Mouse (Mus musculus) CH12.LX (cell line): ENCODE measurements around the gene Pax4. TPM values are rescaled to one million over a fixed set of nuclear protein-coding genes. Genes with fewer than 3 reads are reported as not detected.

Experiments used
- DNase-seq: peaks from one replicate; pipeline ENCODE4 v3.0.0-alpha.2; 2013; ENCODE audit errors: extremely low read depth
- H3K27ac ChIP-seq: 2 replicates; pipeline ENCODE4 v1.5.1; 2012; ENCODE audit warnings: low read depth, mild to moderate bottlenecking, control low read depth, moderate library complexity; ENCODE audit not compliant: insufficient read depth
- H3K27me3 ChIP-seq: replicated peaks from 2 replicates; pipeline ENCODE3; 2012; ENCODE audit warnings: inconsistent platforms
- H3K36me3 ChIP-seq, 2 experiments: replicated peaks in 1 of 2; 2 replicates each; pipeline versions ENCODE3 to v1.6.1; 2012; ENCODE audit warnings: inconsistent platforms in 1 of 2, low read length in 1 of 2, mild to moderate bottlenecking in 1 of 2, mixed read lengths in 1 of 2, moderate library complexity in 1 of 2; ENCODE audit not compliant: control insufficient read depth in 1 of 2, insufficient read depth in 1 of 2
- H3K4me1 ChIP-seq, 2 experiments: 2 replicates each; pipeline ENCODE4 v1.6.1; 2012; ENCODE audit warnings: inconsistent platforms in 1 of 2, moderate library complexity in 1 of 2; ENCODE audit not compliant: insufficient read depth in 2 of 2, control insufficient read depth in 1 of 2
- H3K4me2 ChIP-seq: 2 replicates; pipeline ENCODE4 v1.6.1; 2012; ENCODE audit warnings: low read depth, mild to moderate bottlenecking, control low read depth; ENCODE audit not compliant: poor library complexity, insufficient read depth, severe bottlenecking
- H3K4me3 ChIP-seq, 3 experiments: fragments of 150-350 bp in 1 of 3; sonication (generic) in 1 of 3; replicated peaks in 1 of 3; 2 replicates each; pipeline versions ENCODE3 to v1.5.1; 2011 to 2012; ENCODE audit warnings: low read depth in 2 of 3, low read length in 2 of 3, mild to moderate bottlenecking in 2 of 3, moderate library complexity in 2 of 3, control low read depth in 1 of 3, improper control_type of control experiment in 1 of 3, inconsistent platforms in 1 of 3, mixed read lengths in 1 of 3; ENCODE audit not compliant: poor library complexity in 1 of 3
- H3K79me2 ChIP-seq: replicated peaks from 2 replicates; pipeline ENCODE4 v1.6.1; 2012; ENCODE audit warnings: mild to moderate bottlenecking, moderate library complexity; ENCODE audit not compliant: control insufficient read depth, poor library complexity, insufficient read depth, severe bottlenecking; ENCODE audit errors: extremely low read depth
- H3K9ac ChIP-seq: 2 replicates; pipeline ENCODE4 v1.6.1; 2012; ENCODE audit warnings: low read depth, mild to moderate bottlenecking, control low read depth, moderate library complexity; ENCODE audit not compliant: insufficient read depth
- H3K9me3 ChIP-seq: replicated peaks from 2 replicates; pipeline ENCODE3; 2012; ENCODE audit warnings: low read length, inconsistent platforms, mixed read lengths
- ELF1 ChIP-seq: IDR thresholded peaks from 2 replicates; pipeline ENCODE4 v1.6.1; 2014; ENCODE audit warnings: low read depth, mild to moderate bottlenecking, inconsistent platforms, low read length, improper control_type of control experiment
- EP300 ChIP-seq: IDR thresholded peaks from 2 replicates; pipeline ENCODE4 v1.6.1; 2011; ENCODE audit warnings: low read length, improper control_type of control experiment
- ETS1 ChIP-seq: conservative IDR thresholded peaks from 2 replicates; pipeline ENCODE4 v1.6.1; 2012; ENCODE audit warnings: low read depth, mild to moderate bottlenecking, inconsistent platforms, low read length, improper control_type of control experiment, moderate library complexity
- GABPA ChIP-seq: IDR thresholded peaks from 2 replicates; pipeline ENCODE4 v1.6.1; 2012; ENCODE audit warnings: low read depth, low read length, improper control_type of control experiment, inconsistent platforms; ENCODE audit not compliant: insufficient replicate concordance
- IRF4 ChIP-seq: IDR thresholded peaks from 2 replicates; pipeline ENCODE4 v1.6.1; 2014; ENCODE audit warnings: low read depth, mild to moderate bottlenecking, inconsistent platforms, low read length, improper control_type of control experiment
- JUN ChIP-seq: IDR thresholded peaks from 2 replicates; pipeline ENCODE4 v1.6.1; 2011; ENCODE audit warnings: low read depth, mild to moderate bottlenecking, low read length, improper control_type of control experiment, moderate library complexity; ENCODE audit not compliant: insufficient read depth
- JUND ChIP-seq: conservative IDR thresholded peaks from 2 replicates; pipeline ENCODE4 v1.6.1; 2011; ENCODE audit warnings: low read depth, low read length, improper control_type of control experiment
- KAT2A ChIP-seq: IDR thresholded peaks from 2 replicates; pipeline ENCODE4 v1.6.1; 2012; ENCODE audit warnings: low read length, improper control_type of control experiment, inconsistent platforms; ENCODE audit not compliant: insufficient replicate concordance
- MAFK ChIP-seq: IDR thresholded peaks from 2 replicates; pipeline ENCODE4 v1.6.1; 2011; ENCODE audit warnings: low read length, improper control_type of control experiment; ENCODE audit not compliant: insufficient replicate concordance
- MEF2A ChIP-seq: IDR thresholded peaks from 2 replicates; pipeline ENCODE4 v1.6.1; 2014; ENCODE audit warnings: low read depth, mild to moderate bottlenecking, inconsistent platforms, low read length, improper control_type of control experiment, borderline replicate concordance
- MXI1 ChIP-seq: IDR thresholded peaks from 2 replicates; pipeline ENCODE4 v1.6.1; 2011; ENCODE audit warnings: mild to moderate bottlenecking, low read depth, low read length, improper control_type of control experiment
- MYC ChIP-seq: IDR thresholded peaks from 2 replicates; pipeline ENCODE4 v1.6.1; 2011; ENCODE audit warnings: low read depth, mild to moderate bottlenecking, improper control_type of control experiment, low read length
- NRF1 ChIP-seq: IDR thresholded peaks from 2 replicates; pipeline ENCODE4 v1.6.1; 2014; ENCODE audit warnings: low read depth, mild to moderate bottlenecking, inconsistent platforms, low read length, improper control_type of control experiment, moderate library complexity
- PAX5 ChIP-seq: IDR thresholded peaks from 2 replicates; pipeline ENCODE4 v1.6.1; 2012; ENCODE audit warnings: low read length, inconsistent platforms, mixed read lengths
- POLR2A ChIP-seq: IDR thresholded peaks from 2 replicates; pipeline ENCODE4 v1.6.1; 2011; ENCODE audit warnings: low read depth, mild to moderate bottlenecking, improper control_type of control experiment, low read length
- POLR2AphosphoS2 ChIP-seq: IDR thresholded peaks from 2 replicates; pipeline ENCODE4 v1.6.1; 2011; ENCODE audit warnings: low read depth, low read length, improper control_type of control experiment
- SIN3A ChIP-seq: IDR thresholded peaks from 2 replicates; pipeline ENCODE4 v1.6.1; 2012; ENCODE audit warnings: low read length, improper control_type of control experiment, inconsistent platforms
- TBP ChIP-seq: conservative IDR thresholded peaks from 2 replicates; pipeline ENCODE4 v1.6.1; 2011; ENCODE audit warnings: low read depth, low read length, improper control_type of control experiment
- TCF12 ChIP-seq: IDR thresholded peaks from 2 replicates; pipeline ENCODE4 v1.6.1; 2014; ENCODE audit warnings: low read depth, mild to moderate bottlenecking, inconsistent platforms, low read length, improper control_type of control experiment
- USF1 ChIP-seq: IDR thresholded peaks from 2 replicates; pipeline ENCODE4 v1.6.1; 2014; ENCODE audit warnings: low read depth, mild to moderate bottlenecking, inconsistent platforms, low read length, improper control_type of control experiment
- USF2 ChIP-seq: conservative IDR thresholded peaks from 2 replicates; pipeline ENCODE4 v1.6.1; 2011; ENCODE audit warnings: low read depth, low read length, improper control_type of control experiment
- ZC3H11A ChIP-seq: IDR thresholded peaks from 2 replicates; pipeline ENCODE4 v1.6.1; 2012; ENCODE audit warnings: low read depth, mild to moderate bottlenecking, inconsistent platforms, low read length, improper control_type of control experiment
- ZKSCAN1 ChIP-seq: IDR thresholded peaks from 2 replicates; pipeline ENCODE4 v1.6.1; 2012; ENCODE audit warnings: low read depth, inconsistent platforms, low read length, improper control_type of control experiment, borderline replicate concordance
- ZNF384 ChIP-seq: IDR thresholded peaks from 2 replicates; pipeline ENCODE4 v1.6.1; 2012; ENCODE audit warnings: low read depth, low read length, improper control_type of control experiment, inconsistent platforms
- dilution Hi-C: fragments of 300-500 bp; cut with MboI; formaldehyde crosslinking; loops from 2 replicates; pipeline ENCODE4 v1.14.3; 2020; ENCODE audit warnings: low sequenced_read_pairs; ENCODE audit not compliant: extremely low pct_unique_long_range_greater_than_20kb, extremely low pct_ligation_motif_present
- in situ Hi-C: fragments of 300-500 bp; cut with MboI; formaldehyde crosslinking; loops from 3 replicates; pipeline ENCODE4 v1.14.3; 2019; ENCODE audit warnings: low sequenced_read_pairs, low pct_ligation_motif_present, low pct_unique_long_range_greater_than_20kb, mixed read lengths
- polyA plus RNA-seq: library from polyadenylated mRNA; unstranded; fragments of >175 nt; gene quantifications from 2 replicates; pipeline ENCODE4 v1.2.1, GENCODE M21; 2012; ENCODE audit warnings: low read depth; ENCODE audit not compliant: insufficient read length
- total RNA-seq, 2 experiments: library from RNA; depleted of rRNA; stranded (reverse); fragments of 300-350 nt in 1 of 2; fragments of >200 nt in 1 of 2; gene quantifications; 2 replicates each; pipeline ENCODE4 v1.2.3; 2012 to 2014

Pax4 gene
- total and polyA plus RNA-seq, 3 experiments, result not detected

DNA sequence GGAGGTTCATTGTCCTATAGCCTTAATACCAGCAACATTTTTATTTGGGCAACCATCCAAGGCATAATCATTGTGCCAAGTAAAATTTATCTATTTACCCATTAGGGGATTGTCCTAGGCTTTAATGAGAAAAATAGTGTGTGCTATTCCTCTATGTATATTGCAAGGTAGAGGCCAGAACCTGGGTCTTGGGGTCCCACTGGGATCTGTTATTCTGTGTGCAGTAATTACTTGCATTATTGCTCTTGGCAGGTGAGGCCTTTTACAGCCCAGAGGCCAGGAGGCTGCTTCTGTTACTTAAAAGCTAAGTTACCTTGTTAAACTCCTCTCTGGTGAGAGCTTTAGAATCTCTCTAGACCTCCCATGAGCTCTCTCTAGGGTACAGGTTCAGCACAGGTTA is 42.0 kb upstream of the Pax4 start:
- Histone ChIP-seq H3K36me3 (peaks cover 21 to 60% of the 10 kb centered on the region in 2 experiments), H3K4me1 (peaks cover 12 to 46% of the 10 kb centered on the region in 2 experiments), H3K79me2 (peaks cover 77% of the 10 kb centered on the region), H3K9ac (no peak overlapping the region), H3K4me3 (no peak overlapping the region), H3K27ac (no peak overlapping the region), H3K4me2 (no peak overlapping the region), H3K9me3 (no peaks in the 10 kb centered on the region), H3K27me3 (no peaks in the 10 kb centered on the region)
- dilution Hi-C loops, result no loop called here
- TF ChIP-seq MYC, result no peak
- no peak for TF ChIP-seq NRF1
- TF ChIP-seq POLR2AphosphoS2, result no peak
- TF ChIP-seq USF1, result no peak
- TF ChIP-seq TBP, result no peak
- no peak for TF ChIP-seq GABPA
- TF ChIP-seq ZNF384, result no peak
- no peak for TF ChIP-seq JUN
- no peak for TF ChIP-seq MAFK
- no peak for TF ChIP-seq POLR2A
- no peak for TF ChIP-seq MXI1
- no peak for TF ChIP-seq USF2
- TF ChIP-seq ELF1, result no peak
- TF ChIP-seq SIN3A, result no peak
- DNase-seq, result no peak
- in situ Hi-C loops, result no loop called here

DNA sequence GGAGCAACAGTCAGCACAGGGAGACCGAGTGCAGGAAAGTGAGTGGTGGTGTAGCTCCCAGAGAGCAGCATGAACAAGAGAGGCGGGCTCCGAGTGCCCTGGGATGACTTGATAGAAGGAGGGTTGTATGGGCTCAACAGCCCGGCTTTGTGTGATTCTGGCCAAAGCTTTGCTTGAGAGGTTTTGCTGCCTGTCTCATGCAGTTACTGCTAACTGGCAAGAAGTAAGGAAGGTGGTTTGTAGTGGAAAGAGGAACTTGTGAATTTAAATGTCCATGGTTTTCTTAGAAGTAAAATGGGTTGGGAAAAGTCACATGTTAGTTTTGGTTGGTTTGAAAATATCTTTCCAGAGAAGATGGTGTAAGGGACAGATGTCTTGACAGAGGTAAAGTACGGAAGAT is 41.5 kb upstream of the Pax4 start:
- Histone ChIP-seq H3K4me2 (no peak overlapping the region), H3K4me1 (peaks cover 16 to 51% of the 10 kb centered on the region in 2 experiments), H3K79me2 (peaks cover 83% of the 10 kb centered on the region), H3K27me3 (no peaks in the 10 kb centered on the region), H3K9ac (no peak overlapping the region), H3K27ac (peak overlapping the region; percentile 49), H3K36me3 (peaks cover 21 to 65% of the 10 kb centered on the region in 2 experiments), H3K4me3 (no peak overlapping the region), H3K9me3 (no peaks in the 10 kb centered on the region)
- in situ Hi-C loops, result no loop called here
- no peak for TF ChIP-seq KAT2A
- TF ChIP-seq MEF2A, result no peak
- no peak for TF ChIP-seq POLR2AphosphoS2
- TF ChIP-seq PAX5, result no peak
- TF ChIP-seq TBP, result no peak
- no peak for TF ChIP-seq TCF12
- TF ChIP-seq USF1, result no peak
- no peak for TF ChIP-seq ZC3H11A
- no peak for TF ChIP-seq JUND
- no peak for TF ChIP-seq EP300
- TF ChIP-seq ZNF384, result no peak
- TF ChIP-seq IRF4, result no peak
- TF ChIP-seq ZKSCAN1, result no peak
- TF ChIP-seq ETS1, result no peak
- DNase-seq, result no peak
- dilution Hi-C loops, result no loop called here
